Mouse (Mus musculus): ENCODE data around the gene Lix1l. TPM values are rescaled to one million over a fixed set of nuclear protein-coding genes. Genes with fewer than 3 reads are reported as not detected.
A peak's percentile ranks its signal among the peaks of the same experiment; 100 is the strongest.

Gene Lix1l
- 4.0 and 4.7 TPM in 2 replicates for polyA plus RNA-seq (2015; fragmentation: Nextera tagmentation; extraction: Ambion mirVana)

- peak within 1 kb of the TSS; percentile 89 for H3K4me3 ChIP-seq (ENCODE audit: low read depth, low read length)
- peak within 1 kb of the TSS; percentile 95 for H3K9ac ChIP-seq (ENCODE audit: low read depth, low read length)
- no peaks in the 10 kb centered on the region for H3K36me3 ChIP-seq (ENCODE audit: control insufficient read depth, insufficient read depth, low read length)
- no peaks in the 10 kb centered on the region for H3K27me3 ChIP-seq (ENCODE audit: control insufficient read depth, insufficient read depth, low read depth, low read length)
- under 1% methylated on average over 27 of the region's 27 CpGs for WGBS
- peak within 1 kb of the TSS; percentile 88 for H3K4me2 ChIP-seq (ENCODE audit: low read length)
- peaks cover 65% of the 10 kb centered on the region for H3K4me1 ChIP-seq (ENCODE audit: control insufficient read depth, insufficient read depth, low read length)
- H3K9me3 ChIP-seq (replicated peaks; ENCODE audit: control insufficient read depth, low read length, poor library complexity, severe bottlenecking), result no peaks in the 10 kb centered on the region
- peak within 1 kb of the TSS; percentile 94 for H3K27ac ChIP-seq (ENCODE audit: low read length)
- peak; percentile 93 for ATAC-seq
Observed at GRCm38 (mm10) chr3:96600639-96601250, at the start of gene Lix1l. Gene Lix1l (plus strand): TSS chr3:96601149.

GRCm38 (mm10) chr3:96551203-96551602 is 49.7 kb upstream of the Lix1l start:
- Histone ChIP-seq H3K4me1 (ENCODE audit: control insufficient read depth, insufficient read depth, low read length) (peaks cover under 1% of the 10 kb centered on the region), H3K27me3 (ENCODE audit: control insufficient read depth, insufficient read depth, low read depth, low read length) (no peaks in the 10 kb centered on the region)
- 12% methylated on average over 8 of the region's 8 CpGs for WGBS

GRCm38 (mm10) chr3:96551890-96552289 is 49.1 kb upstream of the Lix1l start:
- H3K27me3 ChIP-seq (ENCODE audit: control insufficient read depth, insufficient read depth, low read depth, low read length), result no peaks in the 10 kb centered on the region
- H3K9ac ChIP-seq (ENCODE audit: low read depth, low read length), result no peak overlapping the region
- no peak overlapping the region for H3K4me3 ChIP-seq (ENCODE audit: low read depth, low read length)
- no peak overlapping the region for H3K27ac ChIP-seq (ENCODE audit: low read length)
- WGBS, result 78% methylated on average over 7 of the region's 7 CpGs
- H3K36me3 ChIP-seq (ENCODE audit: control insufficient read depth, insufficient read depth, low read length), result no peaks in the 10 kb centered on the region
- H3K4me1 ChIP-seq (ENCODE audit: control insufficient read depth, insufficient read depth, low read length), result peaks cover 8% of the 10 kb centered on the region
- no peak overlapping the region for H3K4me2 ChIP-seq (ENCODE audit: low read length)
- no peaks in the 10 kb centered on the region for H3K9me3 ChIP-seq (replicated peaks; ENCODE audit: control insufficient read depth, low read length, poor library complexity, severe bottlenecking)
- no peak for ATAC-seq

More at GRCm38 (mm10) chr3:96551203-96551602, 49.7 kb upstream of the Lix1l start:
- no peaks in the 10 kb centered on the region for H3K36me3 ChIP-seq (ENCODE audit: control insufficient read depth, insufficient read depth, low read length)
- no peak for ATAC-seq
- no peak overlapping the region for H3K4me2 ChIP-seq (ENCODE audit: low read length)
- no peak overlapping the region for H3K27ac ChIP-seq (ENCODE audit: low read length)
- no peak overlapping the region for H3K9ac ChIP-seq (ENCODE audit: low read depth, low read length)
- H3K4me3 ChIP-seq (ENCODE audit: low read depth, low read length), result no peak overlapping the region
- no peaks in the 10 kb centered on the region for H3K9me3 ChIP-seq (replicated peaks; ENCODE audit: control insufficient read depth, low read length, poor library complexity, severe bottlenecking)

- peaks cover 12% of the 10 kb centered on the region for H3K4me1 ChIP-seq (ENCODE audit: control insufficient read depth, insufficient read depth, low read length)
- H3K9me3 ChIP-seq (replicated peaks; ENCODE audit: control insufficient read depth, low read length, poor library complexity, severe bottlenecking), result no peaks in the 10 kb centered on the region
- no peak for ATAC-seq
- 93% methylated on average over 6 of the region's 6 CpGs for WGBS
- H3K27me3 ChIP-seq (ENCODE audit: control insufficient read depth, insufficient read depth, low read depth, low read length), result no peaks in the 10 kb centered on the region
- no peaks in the 10 kb centered on the region for H3K36me3 ChIP-seq (ENCODE audit: control insufficient read depth, insufficient read depth, low read length)
- H3K4me2 ChIP-seq (ENCODE audit: low read length), result no peak overlapping the region
- H3K27ac ChIP-seq (ENCODE audit: low read length), result no peak overlapping the region
- no peak overlapping the region for H3K9ac ChIP-seq (ENCODE audit: low read depth, low read length)
- no peak overlapping the region for H3K4me3 ChIP-seq (ENCODE audit: low read depth, low read length)
Observed at GRCm38 (mm10) chr3:96553601-96554000, 47.3 kb upstream of the Lix1l start.

GRCm38 (mm10) chr3:96554251-96554650 is 46.7 kb upstream of the Lix1l start:
- WGBS, result 82% methylated on average over 6 of the region's 6 CpGs

GRCm38 (mm10) chr3:96555041-96555596 is 45.8 kb upstream of the Lix1l start:
- no peak for ATAC-seq
- 37% methylated on average over 12 of the region's 12 CpGs for WGBS
- peak overlapping the region; percentile 50; the same call in 1 of the 2 replicates for H3K27ac ChIP-seq (ENCODE audit: low read length)
- H3K4me1 ChIP-seq (ENCODE audit: control insufficient read depth, insufficient read depth, low read length), result peaks cover 27% of the 10 kb centered on the region
- H3K36me3 ChIP-seq (ENCODE audit: control insufficient read depth, insufficient read depth, low read length), result no peaks in the 10 kb centered on the region
- no peaks in the 10 kb centered on the region for H3K27me3 ChIP-seq (ENCODE audit: control insufficient read depth, insufficient read depth, low read depth, low read length)
- H3K4me2 ChIP-seq (ENCODE audit: low read length), result no peak overlapping the region
- H3K9me3 ChIP-seq (replicated peaks; ENCODE audit: control insufficient read depth, low read length, poor library complexity, severe bottlenecking), result no peaks in the 10 kb centered on the region
- no peak overlapping the region for H3K4me3 ChIP-seq (ENCODE audit: low read depth, low read length)
- H3K9ac ChIP-seq (ENCODE audit: low read depth, low read length), result no peak overlapping the region

More at GRCm38 (mm10) chr3:96554251-96554650, 46.7 kb upstream of the Lix1l start:
- H3K27me3 ChIP-seq (ENCODE audit: control insufficient read depth, insufficient read depth, low read depth, low read length), result no peaks in the 10 kb centered on the region
- H3K36me3 ChIP-seq (ENCODE audit: control insufficient read depth, insufficient read depth, low read length), result no peaks in the 10 kb centered on the region
- no peak overlapping the region for H3K4me3 ChIP-seq (ENCODE audit: low read depth, low read length)
- no peaks in the 10 kb centered on the region for H3K9me3 ChIP-seq (replicated peaks; ENCODE audit: control insufficient read depth, low read length, poor library complexity, severe bottlenecking)
- peaks cover 18% of the 10 kb centered on the region for H3K4me1 ChIP-seq (ENCODE audit: control insufficient read depth, insufficient read depth, low read length)
- ATAC-seq, result no peak
- no peak overlapping the region for H3K4me2 ChIP-seq (ENCODE audit: low read length)
- H3K27ac ChIP-seq (ENCODE audit: low read length), result no peak overlapping the region
- no peak overlapping the region for H3K9ac ChIP-seq (ENCODE audit: low read depth, low read length)

GRCm38 (mm10) chr3:96555999-96556614 is 44.8 kb upstream of the Lix1l start:
- WGBS, result 83% methylated on average over 15 of the region's 15 CpGs
- Histone ChIP-seq H3K9ac (ENCODE audit: low read depth, low read length) (no peak overlapping the region), H3K9me3 (replicated peaks; ENCODE audit: control insufficient read depth, low read length, poor library complexity, severe bottlenecking) (no peaks in the 10 kb centered on the region), H3K27me3 (ENCODE audit: control insufficient read depth, insufficient read depth, low read depth, low read length) (no peaks in the 10 kb centered on the region), H3K4me3 (ENCODE audit: low read depth, low read length) (no peak overlapping the region), H3K27ac (ENCODE audit: low read length) (no peak overlapping the region), H3K36me3 (ENCODE audit: control insufficient read depth, insufficient read depth, low read length) (0 out of 2 replicates have a peak, but pooled peaks cover 3% of the 10 kb centered on the region), H3K4me2 (ENCODE audit: low read length) (peak overlapping the region; percentile 91), H3K4me1 (ENCODE audit: control insufficient read depth, insufficient read depth, low read length) (peaks cover 35% of the 10 kb centered on the region)
- ATAC-seq, result no peak

- peak overlapping the region; percentile 82 for H3K27ac ChIP-seq (ENCODE audit: low read length)
- H3K9ac ChIP-seq (ENCODE audit: low read depth, low read length), result peak overlapping the region; percentile 73
- H3K36me3 ChIP-seq (ENCODE audit: control insufficient read depth, insufficient read depth, low read length), result 0 out of 2 replicates have a peak, but pooled peaks cover 3% of the 10 kb centered on the region
- peak overlapping the region; percentile 91 for H3K4me2 ChIP-seq (ENCODE audit: low read length)
- WGBS, result 6% methylated on average over 22 of the region's 22 CpGs
- H3K4me1 ChIP-seq (ENCODE audit: control insufficient read depth, insufficient read depth, low read length), result peaks cover 39% of the 10 kb centered on the region
- peak; percentile 6; the same call in 1 of the 2 replicates for ATAC-seq
- H3K4me3 ChIP-seq (ENCODE audit: low read depth, low read length), result peak overlapping the region; percentile 76
- no peaks in the 10 kb centered on the region for H3K9me3 ChIP-seq (replicated peaks; ENCODE audit: control insufficient read depth, low read length, poor library complexity, severe bottlenecking)
- no peaks in the 10 kb centered on the region for H3K27me3 ChIP-seq (ENCODE audit: control insufficient read depth, insufficient read depth, low read depth, low read length)
Observed at GRCm38 (mm10) chr3:96556651-96557635, 44.0 kb upstream of the Lix1l start.
